Mouse (Mus musculus) embryonic facial prominence, embryonic 11.5 days (tissue): ENCODE results near the gene Synm. TPM values are rescaled to one million over a fixed set of nuclear protein-coding genes. Genes with fewer than 3 reads are reported as not detected.

Experiments
- ATAC-seq: fragments of 200-750 bp; cut with Nextera tagmentation; replicated peaks from 2 replicates; pipeline ENCODE4 v1.8.0; 2017; ENCODE audit warnings: low read depth; ENCODE audit not compliant: insufficient number of reproducible peaks, low FRiP score, low TSS enrichment
- DNase-seq: peaks from one replicate; pipeline ENCODE4 v3.0.0-alpha.2; 2015; ENCODE audit warnings: low spot score
- H3K27ac ChIP-seq: fragments of 300-500 bp; sonication (generic); replicated peaks from 2 replicates; pipeline ENCODE4 v1.5.1; 2014; ENCODE audit warnings: mild to moderate bottlenecking, low read depth, low read length, control low read depth
- H3K27me3 ChIP-seq: fragments of 300-500 bp; sonication (generic); 2 replicates; pipeline ENCODE4 v1.6.1; 2014; ENCODE audit warnings: mild to moderate bottlenecking, low read length, moderate library complexity, mixed read lengths; ENCODE audit not compliant: control insufficient read depth, insufficient read depth
- H3K36me3 ChIP-seq: fragments of 300-500 bp; sonication (generic); replicated peaks from 2 replicates; pipeline ENCODE4 v1.6.1; 2014; ENCODE audit warnings: low read depth, mild to moderate bottlenecking, low read length, moderate library complexity, mixed read lengths; ENCODE audit not compliant: control insufficient read depth, insufficient read depth
- H3K4me1 ChIP-seq: fragments of 300-500 bp; sonication (generic); 2 replicates; pipeline ENCODE4 v1.6.1; 2014; ENCODE audit warnings: low read length, mixed read lengths; ENCODE audit not compliant: control insufficient read depth, insufficient read depth
- H3K4me2 ChIP-seq: fragments of 300-500 bp; sonication (generic); 2 replicates; pipeline ENCODE4 v1.6.1; 2014; ENCODE audit warnings: low read depth, mild to moderate bottlenecking, control low read depth, low read length, moderate library complexity
- H3K4me3 ChIP-seq: fragments of 300-500 bp; sonication (generic); 2 replicates; pipeline ENCODE4 v1.5.1; 2014; ENCODE audit warnings: low read depth, low read length, control low read depth
- H3K9ac ChIP-seq: fragments of 300-500 bp; sonication (generic); replicated peaks from 2 replicates; pipeline ENCODE4 v1.6.1; 2014; ENCODE audit warnings: mild to moderate bottlenecking, control low read depth, low read length
- H3K9me3 ChIP-seq: fragments of 300-500 bp; sonication (generic); replicated peaks from 2 replicates; pipeline ENCODE4 v1.6.1; 2016; ENCODE audit warnings: mild to moderate bottlenecking, low read length, inconsistent platforms, mixed read lengths; ENCODE audit not compliant: control insufficient read depth
- WGBS: fragments of 180-500 bp; shearing (Covaris S2); extraction: QIAGEN DNeasy Blood & Tissue Kit; methylation state at CpG from one replicate; pipeline ENCODE4 v1.1.7; 2014; 5-methylcytosine and 5-hydroxymethylcytosine counted together
- polyA plus RNA-seq: library from polyadenylated mRNA; unstranded; fragments of >200 nt; fragmentation: Nextera tagmentation; extraction: Ambion mirVana; gene quantifications from 2 replicates; pipeline ENCODE4 v1.2.1, GENCODE M21; 2014

Gene Synm
- polyA plus RNA-seq, result 1.3 and 1.9 TPM in 2 replicates

DNA sequence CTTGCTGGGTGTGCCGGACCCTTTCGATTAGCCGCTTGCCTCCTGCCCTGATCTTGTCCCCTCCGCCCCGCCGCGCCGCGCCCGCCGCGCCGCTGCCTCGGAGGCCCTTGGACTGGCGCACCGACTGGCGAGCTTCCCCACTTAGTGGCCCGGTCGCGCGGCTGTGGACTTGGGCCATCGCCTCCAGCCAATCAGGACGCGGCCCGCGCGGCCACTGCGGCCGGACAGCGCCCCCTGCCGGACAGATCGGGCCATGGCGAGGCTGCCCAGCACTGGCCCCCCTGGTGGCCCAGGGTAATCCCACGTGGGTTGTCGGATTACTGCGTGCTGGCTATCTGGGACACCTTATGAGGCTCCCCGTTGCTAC lies at the start of gene Synm:
Synm (minus strand) TSS at position 114 of the 367 bp plus-strand sequence.
- 0 out of 2 replicates have a peak, but pooled peaks cover 2% of the 10 kb centered on the region for H3K4me1 ChIP-seq
- peak within 1 kb of the TSS; percentile 93 for H3K4me2 ChIP-seq
- H3K36me3 ChIP-seq, result no peaks in the 10 kb centered on the region
- H3K9ac ChIP-seq, result peak within 1 kb of the TSS; percentile 63
- H3K9me3 ChIP-seq, result no peaks in the 10 kb centered on the region
- under 1% methylated on average over 37 of the region's 37 CpGs for WGBS
- H3K4me3 ChIP-seq, result peak within 1 kb of the TSS; percentile 43
- DNase-seq (peak; percentile 86), ATAC-seq (peak; percentile 84)
- H3K27me3 ChIP-seq, result peaks cover 6% of the 10 kb centered on the region
- no peak within 1 kb of the TSS for H3K27ac ChIP-seq

DNA sequence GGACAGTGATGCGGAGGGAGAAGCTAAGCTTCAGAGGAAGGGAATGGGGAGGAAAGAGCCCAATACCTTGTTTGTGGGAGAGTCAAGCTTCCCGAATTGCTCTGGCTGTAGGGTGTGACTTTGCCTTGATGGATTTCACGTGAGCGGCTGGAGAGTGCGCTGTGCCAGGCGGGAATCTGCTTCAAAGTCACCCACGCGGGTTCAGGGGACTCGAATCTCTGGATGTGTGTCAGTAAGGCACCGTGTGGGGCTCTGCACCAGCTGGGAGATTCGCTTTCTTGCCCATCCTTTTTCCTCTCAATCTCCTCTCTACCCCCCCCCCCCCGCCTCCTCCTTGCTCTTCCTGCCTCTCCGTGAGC lies 44.3 kb upstream of the Synm start:
- Histone ChIP-seq H3K4me3 (peak overlapping the region; percentile 33), H3K27me3 (no peaks in the 10 kb centered on the region), H3K27ac (no peak overlapping the region), H3K9ac (peak overlapping the region; percentile 39), H3K4me2 (peak overlapping the region; percentile 71), H3K9me3 (no peaks in the 10 kb centered on the region), H3K4me1 (no peaks in the 10 kb centered on the region), H3K36me3 (no peaks in the 10 kb centered on the region)
- DNase-seq, result no peak
- 15% methylated on average over 12 of the region's 13 CpGs for WGBS
- ATAC-seq, result peak; percentile 35; the same call in 1 of the 2 replicates

DNA sequence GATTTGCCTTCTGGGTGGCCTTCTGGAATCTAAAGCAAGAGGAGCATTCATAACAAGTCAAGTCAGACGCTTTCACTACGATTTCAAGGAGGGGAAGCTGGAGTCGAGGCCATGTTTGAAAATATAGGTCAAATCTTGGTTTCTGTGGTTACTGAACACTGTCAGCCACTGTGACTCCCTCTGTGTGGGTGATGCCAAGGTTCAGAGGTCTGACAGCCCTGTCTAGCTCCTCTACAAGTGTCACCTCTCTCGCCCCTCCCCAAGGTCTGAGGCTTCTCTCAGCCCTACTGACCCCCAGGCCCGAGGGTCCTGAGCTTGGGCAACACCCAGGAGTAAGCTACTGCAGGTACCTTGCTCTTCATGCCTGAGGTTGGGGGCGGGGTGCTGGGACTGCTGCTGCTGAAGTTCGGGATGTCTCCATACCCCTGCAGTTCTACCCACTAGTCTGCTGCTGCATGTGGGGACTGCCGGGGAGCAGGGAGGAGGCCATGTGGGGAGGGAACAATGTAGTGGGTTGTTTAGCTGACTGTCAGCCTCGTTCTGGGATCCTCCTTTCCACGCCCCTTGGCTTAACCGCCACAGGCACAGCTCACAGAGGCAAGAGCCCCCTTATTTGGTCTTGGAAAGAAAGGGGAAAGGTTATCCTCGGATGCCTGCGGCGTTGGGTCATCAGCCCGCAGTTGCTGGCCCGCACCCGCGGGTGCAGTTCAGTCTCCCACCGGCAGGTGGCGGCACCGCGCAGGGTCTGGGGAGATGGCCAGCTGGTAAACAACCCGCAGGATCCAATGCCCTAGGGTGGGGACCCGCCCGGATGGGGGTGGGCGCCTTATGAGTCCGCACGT lies 43.7 kb upstream of the Synm start:
- Histone ChIP-seq H3K36me3 (no peaks in the 10 kb centered on the region), H3K4me1 (no peaks in the 10 kb centered on the region), H3K4me3 (peak overlapping the region; percentile 33), H3K9ac (peak overlapping the region; percentile 39), H3K27me3 (no peaks in the 10 kb centered on the region), H3K27ac (no peak overlapping the region), H3K4me2 (peak overlapping the region; percentile 71), H3K9me3 (no peaks in the 10 kb centered on the region)
- peak; percentile 87 for DNase-seq
- peak; percentile 68 for ATAC-seq
- 15% methylated on average over 28 of the region's 28 CpGs for WGBS

DNA sequence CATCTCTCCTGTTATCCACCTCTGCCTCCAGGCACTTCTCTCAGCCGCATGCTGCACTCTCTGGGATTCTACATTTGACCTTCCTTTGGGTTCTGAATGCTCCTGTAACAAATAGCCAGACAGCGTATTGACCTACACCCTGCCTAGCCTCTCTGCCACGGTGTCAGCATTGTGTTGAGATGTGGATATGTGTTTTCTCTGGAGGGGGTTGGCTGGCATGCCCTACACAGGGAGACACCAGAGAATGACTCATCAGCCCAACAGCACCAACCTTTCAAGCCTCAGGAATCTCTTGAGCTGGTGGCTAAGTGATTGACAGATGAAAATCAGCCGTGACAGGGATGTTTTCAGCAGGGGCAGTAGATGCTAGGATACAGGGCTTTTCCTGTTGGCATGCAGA lies 41.5 kb upstream of the Synm start:
- Histone ChIP-seq H3K27me3 (no peaks in the 10 kb centered on the region), H3K9me3 (no peaks in the 10 kb centered on the region), H3K4me2 (no peak overlapping the region), H3K4me3 (no peak overlapping the region), H3K36me3 (no peaks in the 10 kb centered on the region), H3K9ac (no peak overlapping the region), H3K27ac (no peak overlapping the region), H3K4me1 (no peaks in the 10 kb centered on the region)
- no peak for ATAC-seq
- WGBS, result 43% methylated on average over 4 of the region's 4 CpGs
- no peak for DNase-seq

DNA sequence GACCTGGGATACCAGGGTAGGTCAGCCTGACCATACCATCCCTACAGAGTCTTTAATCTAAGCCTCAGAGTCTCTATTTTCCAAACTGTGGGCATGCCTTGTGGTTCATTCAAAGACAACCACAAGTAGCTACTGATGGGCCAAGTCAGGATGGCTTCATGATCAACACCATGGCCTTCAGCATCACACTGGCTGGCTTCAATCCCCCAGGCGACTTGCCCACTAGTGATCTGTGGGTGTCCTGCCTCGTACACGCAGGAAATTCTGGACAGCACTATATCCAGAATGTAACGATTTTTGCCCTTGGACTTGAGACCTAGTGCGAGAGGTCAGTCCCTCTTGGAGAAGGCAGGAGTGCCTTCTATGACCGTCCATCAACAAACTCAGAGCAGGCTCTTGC lies 41.0 kb upstream of the Synm start:
- DNase-seq, result no peak
- H3K4me2 ChIP-seq, result no peak overlapping the region
- no peaks in the 10 kb centered on the region for H3K9me3 ChIP-seq
- no peaks in the 10 kb centered on the region for H3K27me3 ChIP-seq
- 84% methylated on average over 6 of the region's 6 CpGs for WGBS
- no peak overlapping the region for H3K27ac ChIP-seq
- H3K4me1 ChIP-seq, result no peaks in the 10 kb centered on the region
- H3K36me3 ChIP-seq, result no peaks in the 10 kb centered on the region
- H3K4me3 ChIP-seq, result no peak overlapping the region
- H3K9ac ChIP-seq, result no peak overlapping the region
- ATAC-seq, result no peak

DNA sequence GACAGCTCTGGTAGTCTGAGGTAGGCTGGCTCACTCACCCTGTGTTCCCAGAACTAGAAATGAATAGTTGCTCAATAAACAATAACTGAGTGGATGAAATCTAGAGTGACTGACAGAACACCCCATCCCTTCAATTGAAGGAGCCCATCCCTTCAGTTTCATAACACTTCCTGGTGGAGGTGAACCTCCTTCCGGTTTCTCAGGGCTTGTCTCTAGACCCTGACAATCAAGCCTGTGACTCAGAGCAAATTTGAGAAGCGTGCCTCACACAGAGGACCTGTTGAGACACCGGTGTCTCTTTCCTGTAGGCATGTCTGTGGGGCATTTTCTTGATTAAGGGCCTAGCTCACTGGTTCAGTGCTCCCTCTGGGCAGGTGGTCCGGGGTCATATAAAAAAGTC lies 38.9 kb upstream of the Synm start:
- H3K9ac ChIP-seq, result no peak overlapping the region
- H3K36me3 ChIP-seq, result no peaks in the 10 kb centered on the region
- H3K27ac ChIP-seq, result no peak overlapping the region
- H3K9me3 ChIP-seq, result no peaks in the 10 kb centered on the region
- WGBS, result 85% methylated on average over 4 of the region's 4 CpGs
- no peak for ATAC-seq
- no peaks in the 10 kb centered on the region for H3K4me1 ChIP-seq
- no peak overlapping the region for H3K4me2 ChIP-seq
- no peak overlapping the region for H3K4me3 ChIP-seq
- no peak for DNase-seq
- H3K27me3 ChIP-seq, result no peaks in the 10 kb centered on the region

DNA sequence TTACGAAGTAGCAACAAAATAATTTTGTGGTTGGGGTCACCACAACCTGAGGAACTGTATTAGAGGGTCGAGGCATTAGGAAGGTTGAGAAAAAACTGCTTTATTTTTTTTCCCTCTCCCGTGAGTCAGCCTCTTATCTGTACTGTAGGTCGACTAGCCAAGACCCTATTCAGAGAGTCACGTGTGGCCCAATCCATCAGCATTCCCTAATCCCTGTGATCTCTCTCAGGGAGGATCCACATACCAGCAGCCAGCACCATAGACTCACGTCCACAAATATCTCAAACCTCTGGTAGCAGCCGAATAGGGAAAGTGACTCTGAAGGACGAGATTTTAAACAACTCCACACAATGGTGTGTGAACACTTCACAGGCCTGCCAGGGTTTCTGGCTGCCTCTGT lies 37.5 kb upstream of the Synm start:
- no peak overlapping the region for H3K4me3 ChIP-seq
- no peak for ATAC-seq
- DNase-seq, result no peak
- no peak overlapping the region for H3K27ac ChIP-seq
- H3K4me2 ChIP-seq, result no peak overlapping the region
- H3K9me3 ChIP-seq, result no peaks in the 10 kb centered on the region
- 46% methylated on average over 8 of the region's 8 CpGs for WGBS
- H3K36me3 ChIP-seq, result no peaks in the 10 kb centered on the region
- H3K4me1 ChIP-seq, result no peaks in the 10 kb centered on the region
- H3K9ac ChIP-seq, result no peak overlapping the region
- no peaks in the 10 kb centered on the region for H3K27me3 ChIP-seq

DNA sequence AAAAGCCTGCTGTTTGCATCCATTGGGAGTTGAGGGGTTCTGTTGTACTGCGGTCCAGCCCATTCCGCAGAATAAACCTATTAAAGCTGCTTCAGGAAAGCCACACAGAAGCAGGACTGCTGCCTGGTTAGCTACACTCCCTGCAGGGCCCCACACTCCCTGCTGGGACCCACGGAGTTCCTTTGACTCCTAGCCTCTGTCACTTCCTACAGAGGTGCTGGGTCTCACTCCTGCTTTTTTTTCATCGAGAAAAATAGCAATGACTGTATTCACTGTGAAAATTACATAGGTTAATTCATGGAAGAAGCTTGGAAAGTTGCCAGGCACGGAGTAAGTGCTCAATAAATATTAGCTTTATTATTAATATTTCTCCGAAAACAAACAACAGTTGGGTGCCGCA lies 33.9 kb upstream of the Synm start:
- 66% methylated on average over 7 of the region's 7 CpGs for WGBS
- Histone ChIP-seq H3K36me3 (no peaks in the 10 kb centered on the region), H3K27me3 (no peaks in the 10 kb centered on the region), H3K27ac (no peak overlapping the region), H3K4me2 (no peak overlapping the region), H3K4me1 (no peaks in the 10 kb centered on the region), H3K9ac (no peak overlapping the region), H3K9me3 (no peaks in the 10 kb centered on the region), H3K4me3 (no peak overlapping the region)
- ATAC-seq (no peak), DNase-seq (no peak)
